Mouse (Mus musculus): ENCODE results near the gene Ermap. TPM values are rescaled to one million over a fixed set of nuclear protein-coding genes. Genes with fewer than 3 reads are reported as not detected.
A peak's percentile ranks its signal among the peaks of the same experiment; 100 is the strongest.

Ermap gene
- polyA plus RNA-seq, 2 experiments: 191 to 300 TPM

DNA sequence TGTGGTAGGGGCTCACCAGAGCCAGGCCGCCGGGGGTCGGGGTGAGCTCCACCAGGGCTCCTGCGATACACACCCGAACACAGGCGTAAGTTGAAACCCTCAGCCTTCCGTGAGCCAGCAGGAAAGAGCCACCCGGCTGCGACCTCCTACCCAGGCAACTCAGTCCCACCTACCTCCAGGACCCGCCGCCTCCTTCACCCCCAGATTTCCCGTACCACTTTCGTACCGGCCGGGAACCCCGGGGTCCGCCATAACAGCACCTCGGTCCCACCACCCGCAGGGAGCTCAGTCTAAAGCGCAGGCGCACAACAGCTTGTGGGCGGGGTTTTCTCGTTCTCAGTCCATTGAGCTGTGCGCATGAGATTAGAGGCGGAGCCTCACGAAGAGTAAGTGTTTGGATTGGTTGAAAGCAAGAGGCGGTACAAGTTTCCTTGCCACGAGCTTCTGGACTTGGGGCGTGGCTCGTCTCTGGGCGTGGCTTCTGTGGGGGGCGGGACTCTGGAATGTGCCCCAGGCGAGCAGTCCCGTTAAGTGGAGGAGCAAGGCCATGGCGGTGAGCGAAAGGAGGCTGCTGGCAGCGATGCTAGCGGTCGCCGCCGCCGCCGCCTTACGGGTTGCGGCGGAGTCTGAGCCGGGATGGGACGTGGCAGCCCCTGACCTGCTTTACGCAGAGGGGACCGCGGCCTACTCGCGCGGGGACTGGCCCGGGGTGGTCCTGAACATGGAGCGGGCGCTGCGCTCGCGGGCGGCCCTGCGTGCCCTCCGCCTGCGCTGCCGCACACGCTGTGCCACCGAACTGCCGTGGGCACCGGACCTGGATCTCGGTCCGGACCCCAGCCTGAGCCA is 42.8 kb upstream of the Ermap start, which contains the start of the genes AU022252 and P3h1:
AU022252 (minus strand) TSS at position 303 of the 846 bp plus-strand sequence.
P3h1 (plus strand) TSS at position 506 of the 846 bp plus-strand sequence.
- H3K4me1 ChIP-seq (replicated peaks; ENCODE audit: control insufficient read depth in 2 of 2, insufficient read depth in 2 of 2, low read length in 1 of 2): peaks cover 3 to 5% of the 10 kb centered on the region in 2 experiments; a peak in 3 of 4 replicates
- H3K4me3 ChIP-seq (ENCODE audit: insufficient read depth in 1 of 2, low read depth in 2 of 2, low read length in 2 of 2): peak within 1 kb of the TSS; percentile 71 to 85
- peak; percentile 99 for DNase-seq (ENCODE audit: low read depth in 3 of 3, low spot score in 3 of 3)
- no peaks in the 10 kb centered on the region; the same call in 1 of the 2 replicates for H3K27me3 ChIP-seq (ENCODE audit: control insufficient read depth, insufficient read depth, low read length)
- TF ChIP-seq CTCF (IDR thresholded peaks at IDR 0.05; ENCODE audit: low read depth): no peak
- H3K9me3 ChIP-seq (ENCODE audit: control insufficient read depth, low read length): no peaks in the 10 kb centered on the region
- no peaks in the 10 kb centered on the region for H3K36me3 ChIP-seq (replicated peaks; ENCODE audit: control insufficient read depth, insufficient read depth, low read depth)
- under 1% methylated on average over 69 of the region's 71 CpGs for WGBS (ENCODE audit: insufficient replicate concordance)
- H3K27ac ChIP-seq: peak within 1 kb of the TSS; percentile 39; the same call in 1 of the 2 replicates
- peak; percentile 96 for ATAC-seq (ENCODE audit: insufficient read depth)
- H3K9ac ChIP-seq (replicated peaks): peak within 1 kb of the TSS; percentile 92
- peak within 1 kb of the TSS; percentile 78 for H3K4me2 ChIP-seq (ENCODE audit: low read depth)

- peaks cover 8% of the 10 kb centered on the region for H3K36me3 ChIP-seq (replicated peaks; ENCODE audit: control insufficient read depth, insufficient read depth, low read depth)
- TF ChIP-seq CTCF (IDR thresholded peaks at IDR 0.05; ENCODE audit: low read depth) (no peak), EP300 (IDR thresholded peaks at IDR 0.05; ENCODE audit: low read depth) (no peak)
- WGBS (ENCODE audit: insufficient replicate concordance): 75% methylated on average over 11 of the region's 11 CpGs
- H3K4me2 ChIP-seq (ENCODE audit: low read depth): no peak overlapping the region
- no peak overlapping the region for H3K27ac ChIP-seq
- H3K9me3 ChIP-seq (ENCODE audit: control insufficient read depth, low read length): no peaks in the 10 kb centered on the region
- ATAC-seq (ENCODE audit: insufficient read depth): no peak
- H3K27me3 ChIP-seq (ENCODE audit: control insufficient read depth, insufficient read depth, low read length): no peaks in the 10 kb centered on the region
- no peak overlapping the region for H3K4me3 ChIP-seq (ENCODE audit: insufficient read depth in 1 of 2, low read depth in 2 of 2, low read length in 2 of 2)
- DNase-seq (ENCODE audit: low read depth in 3 of 3, low spot score in 3 of 3): no peak
- H3K9ac ChIP-seq (replicated peaks): no peak overlapping the region; the same call in 1 of the 2 replicates
- H3K4me1 ChIP-seq (replicated peaks; ENCODE audit: control insufficient read depth in 2 of 2, insufficient read depth in 2 of 2, low read length in 1 of 2): peaks cover 3 to 5% of the 10 kb centered on the region in 2 experiments; a peak in 3 of 4 replicates
Observed at GRCm38 (mm10) chr4:119226751-119227150, 36.9 kb upstream of the Ermap start.

DNA sequence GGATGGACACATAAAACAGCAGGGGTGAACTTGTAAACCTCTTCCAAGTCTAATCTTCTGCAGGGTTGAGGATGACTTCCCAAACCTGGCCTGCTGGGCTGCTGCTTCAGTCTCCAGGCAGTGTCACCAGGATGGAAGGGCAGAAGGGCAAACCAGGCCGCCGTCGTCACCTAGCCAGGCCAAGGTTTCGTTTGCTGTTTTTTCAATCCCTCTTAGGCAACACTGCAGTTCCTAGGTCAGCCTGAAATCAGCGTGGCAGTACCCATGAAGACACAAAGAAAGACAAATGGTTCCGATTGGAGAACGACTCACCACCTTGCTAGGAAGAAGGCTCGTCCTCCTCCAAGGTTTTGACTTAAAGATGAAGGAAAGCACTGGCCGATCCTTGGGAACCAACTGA is 35.9 kb upstream of the Ermap start:
- TF ChIP-seq CTCF (IDR thresholded peaks at IDR 0.05; ENCODE audit: low read depth) (peak; percentile 30), EP300 (IDR thresholded peaks at IDR 0.05; ENCODE audit: low read depth) (no peak)
- H3K4me3 ChIP-seq (ENCODE audit: insufficient read depth in 1 of 2, low read depth in 2 of 2, low read length in 2 of 2): no peak overlapping the region
- H3K36me3 ChIP-seq (replicated peaks; ENCODE audit: control insufficient read depth, insufficient read depth, low read depth): peaks cover 8% of the 10 kb centered on the region
- H3K9ac ChIP-seq (replicated peaks): no peak overlapping the region
- ATAC-seq (ENCODE audit: insufficient read depth) (no peak), DNase-seq (ENCODE audit: low read depth in 3 of 3, low spot score in 3 of 3) (no peak)
- H3K4me2 ChIP-seq (ENCODE audit: low read depth): no peak overlapping the region
- WGBS (ENCODE audit: insufficient replicate concordance): 76% methylated on average over 9 of the region's 9 CpGs
- H3K27ac ChIP-seq: no peak overlapping the region
- no peaks in the 10 kb centered on the region for H3K9me3 ChIP-seq (ENCODE audit: control insufficient read depth, low read length)
- peaks cover 0 to 3% of the 10 kb centered on the region in 2 experiments; a peak in 1 of 4 replicates for H3K4me1 ChIP-seq (replicated peaks; ENCODE audit: control insufficient read depth in 2 of 2, insufficient read depth in 2 of 2, low read length in 1 of 2)
- no peaks in the 10 kb centered on the region for H3K27me3 ChIP-seq (ENCODE audit: control insufficient read depth, insufficient read depth, low read length)

DNA sequence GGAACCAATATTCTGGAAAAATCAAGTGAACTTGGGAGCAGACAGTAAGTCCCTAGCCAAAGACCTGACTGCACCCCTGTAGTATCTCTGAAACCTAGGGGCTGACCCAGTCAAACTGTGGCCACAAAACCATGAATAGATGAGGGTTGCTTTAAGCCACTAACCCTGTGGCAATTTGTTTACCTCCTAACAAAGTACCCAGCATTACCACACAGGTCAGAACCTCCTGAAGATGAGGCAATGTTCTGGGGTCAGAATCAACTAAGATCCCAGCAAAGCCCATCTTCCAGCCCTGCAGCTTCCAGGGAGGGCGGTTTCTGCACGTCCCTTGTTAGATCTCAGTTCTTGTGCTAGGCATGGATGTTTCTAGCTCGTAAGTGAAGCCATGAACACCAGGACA is 34.7 kb upstream of the Ermap start:
- WGBS (ENCODE audit: insufficient replicate concordance): 86% methylated on average over 3 of the region's 3 CpGs
- no peak overlapping the region for H3K27ac ChIP-seq
- ATAC-seq (ENCODE audit: insufficient read depth): no peak
- peaks cover 0 to 3% of the 10 kb centered on the region in 2 experiments; a peak in 1 of 4 replicates for H3K4me1 ChIP-seq (replicated peaks; ENCODE audit: control insufficient read depth in 2 of 2, insufficient read depth in 2 of 2, low read length in 1 of 2)
- H3K4me3 ChIP-seq (ENCODE audit: insufficient read depth in 1 of 2, low read depth in 2 of 2, low read length in 2 of 2): no peak overlapping the region
- no peak for TF ChIP-seq CTCF (IDR thresholded peaks at IDR 0.05; ENCODE audit: low read depth)
- no peak for TF ChIP-seq EP300 (IDR thresholded peaks at IDR 0.05; ENCODE audit: low read depth)
- no peak for DNase-seq (ENCODE audit: low read depth in 3 of 3, low spot score in 3 of 3)
- H3K36me3 ChIP-seq (replicated peaks; ENCODE audit: control insufficient read depth, insufficient read depth, low read depth): peaks cover 8% of the 10 kb centered on the region
- H3K9me3 ChIP-seq (ENCODE audit: control insufficient read depth, low read length): no peaks in the 10 kb centered on the region
- H3K27me3 ChIP-seq (ENCODE audit: control insufficient read depth, insufficient read depth, low read length): no peaks in the 10 kb centered on the region
- H3K9ac ChIP-seq (replicated peaks): no peak overlapping the region
- no peak overlapping the region for H3K4me2 ChIP-seq (ENCODE audit: low read depth)

DNA sequence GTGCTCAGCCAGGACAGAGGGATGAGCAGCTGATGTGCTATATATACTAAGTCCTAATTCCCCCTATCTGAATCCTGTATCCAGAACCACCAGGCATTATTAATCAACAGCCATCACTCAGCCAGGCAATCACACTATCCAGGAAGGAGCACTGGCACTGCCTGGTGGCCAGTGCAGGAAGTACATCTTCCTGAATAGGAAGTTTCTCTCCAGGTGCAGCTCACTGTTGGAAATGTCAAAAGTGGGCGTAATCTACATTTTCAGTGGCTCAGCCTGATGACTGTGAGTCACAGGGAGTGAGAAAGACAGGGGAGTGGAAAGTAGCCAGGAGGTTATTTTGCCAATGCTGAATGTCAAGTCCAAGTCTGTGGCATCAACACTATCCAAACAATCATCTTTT is 33.9 kb upstream of the Ermap start:
- H3K36me3 ChIP-seq (replicated peaks; ENCODE audit: control insufficient read depth, insufficient read depth, low read depth): peaks cover 8% of the 10 kb centered on the region
- WGBS (ENCODE audit: insufficient replicate concordance): 63% methylated on average over 1 of the region's 1 CpGs
- no peak overlapping the region for H3K4me3 ChIP-seq (ENCODE audit: insufficient read depth in 1 of 2, low read depth in 2 of 2, low read length in 2 of 2)
- no peak overlapping the region for H3K27ac ChIP-seq
- DNase-seq (ENCODE audit: low read depth in 3 of 3, low spot score in 3 of 3) (peak in 1 of 3 experiments; percentile 42), ATAC-seq (ENCODE audit: insufficient read depth) (peak; percentile 34)
- no peak overlapping the region for H3K4me2 ChIP-seq (ENCODE audit: low read depth)
- no peaks in the 10 kb centered on the region for H3K9me3 ChIP-seq (ENCODE audit: control insufficient read depth, low read length)
- H3K9ac ChIP-seq (replicated peaks): no peak overlapping the region
- TF ChIP-seq CTCF (IDR thresholded peaks at IDR 0.05; ENCODE audit: low read depth) (peak; percentile 94), EP300 (IDR thresholded peaks at IDR 0.05; ENCODE audit: low read depth) (no peak)
- H3K4me1 ChIP-seq (replicated peaks; ENCODE audit: control insufficient read depth in 2 of 2, insufficient read depth in 2 of 2, low read length in 1 of 2): peaks cover 0 to 3% of the 10 kb centered on the region in 2 experiments; a peak in 1 of 4 replicates
- no peaks in the 10 kb centered on the region for H3K27me3 ChIP-seq (ENCODE audit: control insufficient read depth, insufficient read depth, low read length)
